Mouse (Mus musculus): ENCODE results near the gene Akap2.

Akap2 gene

GRCm38 (mm10) chr4:57794547-57794946, 77.1 kb downstream of the Akap2 start:
- peak; percentile 41 for DNase-seq (ENCODE audit: extremely low read depth, low read depth)

DNA sequence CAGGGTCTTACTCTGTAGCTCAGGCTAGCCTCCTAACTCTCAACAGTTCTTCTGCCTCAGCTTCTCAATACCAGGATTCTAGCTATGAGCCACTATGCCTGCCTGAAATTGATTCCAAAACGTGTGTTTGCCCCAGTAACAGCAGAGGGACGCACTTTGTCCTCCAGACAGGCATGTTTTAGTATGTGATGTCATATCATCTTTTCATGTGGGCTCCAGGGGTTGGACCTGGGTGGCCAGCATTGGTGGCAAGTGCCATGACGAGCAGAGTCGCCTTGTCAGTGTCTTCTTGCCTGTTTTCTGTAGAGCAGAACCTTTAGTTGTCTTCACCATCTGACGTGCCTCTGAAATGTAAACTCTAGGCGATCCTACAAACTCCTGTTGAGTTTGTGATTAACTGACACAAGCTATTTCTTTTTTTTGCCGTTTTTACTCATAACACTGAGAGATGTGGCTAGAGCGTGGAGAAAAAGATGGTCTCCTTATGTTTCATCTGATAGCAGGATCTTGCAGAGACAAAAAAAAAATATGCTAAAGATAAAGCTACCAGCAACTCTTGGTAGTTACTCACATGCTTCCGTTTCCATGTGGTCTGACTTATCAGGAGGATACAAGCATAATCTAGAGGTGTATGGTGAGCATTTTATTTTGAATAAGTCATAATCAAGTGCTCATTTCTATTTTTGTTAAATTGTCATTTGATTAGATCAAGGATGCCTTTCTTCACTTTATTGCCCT, 80.3 kb downstream of the Akap2 start:
- DNase-seq (ENCODE audit: extremely low read depth, low read depth): peak; percentile 80

- peak; percentile 55 for DNase-seq (ENCODE audit: extremely low read depth, low read depth)
Observed at GRCm38 (mm10) chr4:57798286-57799018, 81.0 kb downstream of the Akap2 start.

DNA sequence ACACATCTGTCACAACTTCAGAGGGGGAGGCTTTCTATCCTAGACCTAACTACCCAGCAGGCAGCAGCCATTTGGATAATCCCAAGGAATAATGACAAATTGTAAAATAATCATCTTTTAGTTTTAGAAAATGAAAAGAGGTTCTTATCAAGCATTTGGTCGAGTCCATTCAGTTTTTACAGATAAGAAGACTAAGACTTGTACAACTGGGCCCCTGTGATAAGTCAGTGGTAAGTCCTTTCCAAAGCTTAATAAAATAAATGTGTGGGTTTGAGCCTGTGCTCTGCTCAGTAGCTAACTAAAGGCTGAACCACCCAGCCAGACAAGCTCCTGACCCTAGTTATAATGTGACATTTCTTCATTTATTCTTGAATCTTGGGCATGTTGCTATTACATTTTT, 81.8 kb downstream of the Akap2 start:
- peak; percentile 75 for DNase-seq (ENCODE audit: extremely low read depth, low read depth)

DNA sequence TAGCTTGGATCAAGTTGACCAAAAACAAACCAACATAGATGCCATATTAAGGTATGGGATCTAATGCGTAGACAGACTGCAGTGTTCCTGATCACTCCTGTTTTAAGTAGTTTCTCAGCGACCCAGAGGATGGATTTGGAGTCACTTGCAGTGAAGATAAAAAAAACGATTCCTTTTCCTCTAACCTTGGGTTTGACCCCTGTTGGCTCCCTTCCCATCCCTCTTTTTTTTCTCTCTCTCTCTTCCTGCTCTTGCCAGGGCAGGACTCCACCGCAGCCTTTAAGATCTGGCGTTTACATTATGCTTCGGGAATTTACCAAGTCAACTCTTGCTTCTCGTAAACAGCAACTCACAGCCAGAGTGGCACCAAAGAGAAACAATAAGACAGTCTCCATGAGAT, 83.8 kb downstream of the Akap2 start:
- no peak for DNase-seq (ENCODE audit: extremely low read depth, low read depth)

GRCm38 (mm10) chr4:57801986-57802385, 84.5 kb downstream of the Akap2 start:
- DNase-seq (ENCODE audit: extremely low read depth, low read depth): no peak

GRCm38 (mm10) chr4:57802411-57802810, 85.0 kb downstream of the Akap2 start:
- no peak for DNase-seq (ENCODE audit: extremely low read depth, low read depth)

- DNase-seq (ENCODE audit: extremely low read depth, low read depth): no peak
Observed at GRCm38 (mm10) chr4:57804902-57805301, 87.4 kb downstream of the Akap2 start.

DNA sequence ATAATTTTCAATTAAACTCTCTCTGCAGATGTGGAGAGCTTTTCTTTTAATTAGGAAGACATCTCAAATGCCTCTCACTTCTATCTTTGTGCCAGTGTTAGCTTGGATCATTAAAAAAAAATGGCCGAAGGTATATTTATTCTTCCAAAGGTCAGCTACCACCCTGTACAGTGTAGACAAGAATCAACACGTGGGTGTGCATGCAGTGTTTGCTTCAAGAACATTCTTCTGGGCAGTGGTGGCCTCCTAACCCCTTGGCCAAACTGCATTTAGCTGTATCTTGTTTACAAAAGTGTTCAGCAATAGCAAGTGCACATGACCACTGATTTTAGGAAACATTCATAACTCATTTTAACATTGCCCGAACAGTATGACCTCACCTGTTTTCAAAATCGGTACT, 92.0 kb downstream of the Akap2 start:
- no peak for DNase-seq (ENCODE audit: extremely low read depth, low read depth)

GRCm38 (mm10) chr4:57812075-57812474, 94.6 kb downstream of the Akap2 start:
- no peak for DNase-seq (ENCODE audit: extremely low read depth, low read depth)

GRCm38 (mm10) chr4:57812916-57813575, 95.6 kb downstream of the Akap2 start:
- DNase-seq (ENCODE audit: extremely low read depth, low read depth): no peak

DNA sequence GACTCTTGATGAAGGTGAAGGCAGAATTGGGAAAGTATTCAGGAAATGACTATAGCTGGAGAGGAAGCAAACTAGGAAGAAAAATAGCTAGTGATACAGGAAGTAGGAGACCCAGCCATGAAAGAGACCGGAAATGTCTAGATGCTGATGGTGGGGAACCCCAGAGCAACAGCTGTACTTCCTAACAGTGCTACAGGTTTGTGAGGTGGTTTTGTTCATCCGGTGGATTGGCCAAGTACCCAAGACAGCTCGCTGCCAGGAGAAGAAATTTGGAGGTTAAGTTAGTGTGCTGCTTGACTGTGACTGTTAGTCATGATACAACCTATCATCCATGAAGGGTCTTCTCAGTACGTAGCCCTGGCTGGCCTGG, 96.1 kb downstream of the Akap2 start:
- no peak for DNase-seq (ENCODE audit: extremely low read depth, low read depth)

- DNase-seq (ENCODE audit: extremely low read depth, low read depth): no peak
Observed at GRCm38 (mm10) chr4:57815355-57815754, 97.9 kb downstream of the Akap2 start.

DNA sequence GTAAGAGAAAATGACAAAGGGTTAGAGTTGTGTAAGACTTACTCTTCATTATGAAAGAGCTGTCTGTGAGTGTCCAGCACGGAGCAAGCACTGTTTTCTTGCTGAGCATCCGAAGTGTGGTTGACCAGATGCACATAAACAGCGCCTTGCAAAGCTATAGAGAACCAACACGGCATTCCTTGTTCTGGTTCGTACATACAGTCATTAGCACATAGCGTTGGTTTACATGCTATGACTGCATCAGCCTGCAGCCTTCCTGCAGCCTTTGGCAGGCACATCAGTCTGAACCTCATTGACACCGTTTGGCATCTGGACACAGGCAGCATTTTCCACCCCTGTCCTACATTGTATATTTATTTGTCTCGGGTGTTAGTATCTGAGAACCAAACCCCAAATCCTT, 98.7 kb downstream of the Akap2 start:
- DNase-seq (ENCODE audit: extremely low read depth, low read depth): no peak

DNA sequence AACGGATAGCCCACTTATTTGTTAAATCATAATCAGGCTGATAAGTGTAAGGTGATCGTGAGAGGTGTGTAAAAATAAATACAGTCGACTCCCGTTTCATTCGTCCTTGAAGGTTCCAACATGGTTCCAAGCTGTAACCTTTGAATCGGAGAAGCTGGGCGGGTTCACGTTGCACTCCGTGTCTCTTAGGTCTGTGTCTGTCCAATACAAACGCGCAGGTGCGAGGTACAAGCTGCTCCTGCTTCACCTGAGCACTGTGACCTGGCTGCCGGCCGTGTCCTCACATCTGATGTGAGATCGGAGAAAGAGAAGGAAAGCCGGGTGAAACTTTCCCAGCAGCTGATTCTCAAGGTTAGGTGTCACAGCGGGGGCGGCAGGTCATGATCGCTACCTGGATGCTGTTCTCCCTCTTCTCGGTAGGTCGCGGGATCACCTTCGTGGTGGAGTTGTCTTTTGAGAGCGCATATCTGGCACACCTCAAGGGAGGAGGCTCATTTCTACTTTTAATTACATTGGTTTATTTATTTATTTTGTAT, 103.5 kb downstream of the Akap2 start:
- DNase-seq (ENCODE audit: extremely low read depth, low read depth): no peak

DNA sequence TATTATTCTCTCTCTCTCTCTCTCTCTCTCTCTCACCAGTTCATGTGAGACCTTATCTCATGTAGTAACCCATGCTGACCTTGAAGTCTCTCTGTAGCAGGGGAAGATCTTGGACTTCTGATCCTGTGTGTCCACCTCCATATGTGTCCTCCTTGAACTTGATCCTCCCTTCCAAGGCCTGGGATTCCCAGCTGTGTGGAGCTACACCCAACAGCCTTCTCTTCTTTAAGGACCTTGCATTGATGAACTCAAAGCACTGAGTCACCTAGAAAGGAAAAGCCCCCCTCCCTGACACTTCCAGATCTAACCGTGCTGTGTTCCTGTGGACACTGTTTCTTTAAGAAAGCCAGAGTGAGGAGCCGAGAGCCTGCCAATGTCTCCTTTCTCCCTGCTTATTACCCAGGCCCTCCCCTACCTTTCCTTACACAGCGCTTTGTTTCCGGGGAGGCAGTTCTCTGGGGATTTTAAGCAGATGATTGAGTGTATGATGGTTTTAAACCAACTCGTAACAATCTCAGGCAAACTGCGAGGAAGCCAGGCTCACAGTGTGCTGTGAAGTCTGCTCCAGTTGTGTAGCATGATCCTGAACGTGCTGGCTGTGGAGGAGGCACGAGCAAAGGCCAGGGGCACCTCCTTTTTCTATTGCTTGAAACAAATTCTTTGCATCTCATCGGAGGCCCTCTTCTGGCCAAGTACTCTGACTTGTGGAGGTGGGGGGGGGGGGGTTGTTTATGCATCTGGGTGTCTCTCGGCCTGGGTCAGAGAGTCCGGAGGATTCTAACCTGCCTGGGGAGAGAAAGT, 104.3 kb downstream of the Akap2 start:
- no peak for DNase-seq (ENCODE audit: extremely low read depth, low read depth)

DNA sequence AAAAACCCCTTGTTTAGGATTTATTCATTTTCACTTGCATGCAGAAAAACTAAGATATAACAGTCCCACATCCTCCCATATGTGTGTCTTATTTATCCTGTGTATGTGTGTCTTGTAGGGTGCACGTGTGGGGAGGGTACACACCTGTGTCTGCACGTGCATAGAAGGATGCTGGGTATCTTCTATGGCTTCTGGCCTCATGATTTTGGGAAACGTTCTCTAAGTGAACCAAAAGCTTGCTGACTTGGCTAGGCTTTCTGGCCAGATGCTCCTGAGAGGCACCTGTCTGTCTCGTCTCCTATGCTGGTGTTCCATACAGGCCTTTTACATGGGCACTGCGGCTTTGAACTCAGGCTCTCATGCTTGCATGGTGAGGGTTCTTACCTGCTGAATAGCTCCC, 105.2 kb downstream of the Akap2 start:
- DNase-seq (ENCODE audit: extremely low read depth, low read depth): no peak

DNA sequence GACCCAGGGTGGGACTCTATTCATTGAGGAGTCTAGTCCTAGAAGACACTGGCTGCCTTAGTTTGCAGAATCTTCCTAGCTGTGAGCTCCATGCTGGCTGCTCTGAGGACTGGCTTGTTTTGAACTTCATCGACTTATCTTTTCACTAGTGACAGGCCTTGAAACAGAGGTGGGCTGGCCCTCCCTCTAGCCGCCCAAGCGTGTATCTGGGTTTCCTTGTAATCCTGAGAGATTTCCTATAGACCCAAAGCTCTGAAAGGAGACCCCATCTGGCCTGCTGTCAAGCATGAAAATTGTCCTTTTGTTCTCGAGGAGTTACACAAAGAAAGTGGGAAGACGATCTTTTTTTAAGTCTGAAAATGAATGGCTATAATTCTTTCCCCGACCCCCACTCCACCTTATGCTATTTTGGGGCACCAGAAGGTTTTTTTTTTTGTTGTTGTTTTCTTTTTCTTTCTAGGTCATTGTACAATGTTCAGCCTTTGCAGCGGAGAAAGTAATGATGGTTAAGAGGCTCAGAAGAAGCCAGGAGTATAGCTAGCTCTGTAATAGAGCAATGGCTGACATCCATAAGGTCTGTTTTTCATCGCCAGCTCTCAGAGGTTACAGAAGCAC, 107.3 kb downstream of the Akap2 start:
- DNase-seq (ENCODE audit: extremely low read depth, low read depth): no peak

DNA sequence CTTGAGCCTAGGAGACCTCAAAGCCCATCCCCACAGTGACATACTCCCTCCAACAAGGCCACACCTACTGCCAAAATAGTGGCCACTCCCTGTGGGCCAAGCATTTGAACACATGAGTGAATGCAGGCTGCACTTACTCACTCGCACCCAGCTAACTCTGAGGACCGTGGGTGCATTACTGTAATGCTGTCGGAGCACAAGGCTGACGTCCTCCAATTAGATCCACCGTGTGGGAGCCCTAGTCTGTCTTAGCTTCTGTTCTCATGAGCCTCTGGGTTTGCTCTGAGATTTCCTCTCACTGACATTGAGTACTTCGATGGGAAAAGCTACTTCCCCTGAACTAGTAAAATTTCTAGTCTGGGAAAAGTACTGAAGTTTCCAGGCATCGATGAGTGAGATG, 108.8 kb downstream of the Akap2 start:
- no peak for DNase-seq (ENCODE audit: extremely low read depth, low read depth)

DNA sequence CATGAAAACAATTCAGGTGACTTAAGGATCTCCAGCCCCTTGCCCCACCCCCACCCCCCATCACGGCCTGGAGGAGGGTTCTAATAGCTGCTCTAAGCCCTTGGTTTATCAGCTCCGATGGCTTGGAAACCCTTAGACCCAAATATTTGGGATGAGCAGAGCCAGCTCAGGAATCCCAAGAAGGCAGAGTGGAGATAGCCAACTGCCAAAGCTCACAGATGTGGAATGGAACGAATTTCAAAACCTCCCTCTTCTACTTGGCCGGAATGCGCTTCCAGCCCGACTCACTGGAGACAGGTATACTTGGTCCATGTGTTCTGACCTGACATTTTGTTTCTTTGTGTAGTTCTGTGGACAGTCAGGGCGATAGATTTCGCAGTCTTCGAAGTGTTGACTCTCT, 111.7 kb downstream of the Akap2 start:
- DNase-seq (ENCODE audit: extremely low read depth, low read depth): no peak

GRCm38 (mm10) chr4:57829740-57830139, 112.3 kb downstream of the Akap2 start:
- DNase-seq (ENCODE audit: extremely low read depth, low read depth): no peak

Data from MEL-GATA-1-ER (cell line).